Mouse (Mus musculus) hematopoietic stem cell, adult 5-6 weeks (primary cell): ENCODE results near the gene Cacng7. TPM values are rescaled to one million over a fixed set of nuclear protein-coding genes. Genes with fewer than 3 reads are reported as not detected.

Source experiments
- ATAC-seq, 2 experiments: fragments of 125-278 bp in 1 of 2; replicated peaks in 1 of 2; 2 replicates each; pipeline ENCODE4 v1.8.0; 2016 to 2017; ENCODE audit warnings: inconsistent platforms in 2 of 2, mild to moderate bottlenecking in 2 of 2, moderate number of reproducible peaks in 2 of 2, low read depth in 1 of 2, moderate TSS enrichment in 1 of 2; ENCODE audit not compliant: low FRiP score in 2 of 2, poor library complexity in 2 of 2, severe bottlenecking in 2 of 2, insufficient read depth in 1 of 2, low TSS enrichment in 1 of 2
- total RNA-seq: library from RNA; stranded (forward); fragments of 172-1452, 232-1000 nt; gene quantifications from 2 replicates; pipeline ENCODE4 v1.2.3, GENCODE M21; 2017

Gene Cacng7
- total RNA-seq, 1 experiment from 2014 or later = not detected

GRCm38 (mm10) chr7:3368311-3368710, 35.6 kb downstream of the Cacng7 start:
- no peak for ATAC-seq

GRCm38 (mm10) chr7:3369189-3369588, 36.4 kb downstream of the Cacng7 start:
- ATAC-seq = no peak

GRCm38 (mm10) chr7:3370407-3370806, 37.7 kb downstream of the Cacng7 start:
- no peak for ATAC-seq

GRCm38 (mm10) chr7:3372376-3372775, 39.6 kb downstream of the Cacng7 start:
- ATAC-seq = no peak

- ATAC-seq = no peak
These were observed 41.0 kb downstream of the Cacng7 start for GRCm38 (mm10) chr7:3373754-3374153.

- ATAC-seq = peak in 1 of 2 experiments; percentile 37; a peak in 1 of 4 replicates
These were observed 44.1 kb downstream of the Cacng7 start for GRCm38 (mm10) chr7:3376831-3377230.

- ATAC-seq = no peak
These were observed 49.4 kb downstream of the Cacng7 start for GRCm38 (mm10) chr7:3382123-3382522.

GRCm38 (mm10) chr7:3384807-3385319, 52.1 kb downstream of the Cacng7 start:
- no peak for ATAC-seq

- ATAC-seq = no peak
These were observed 53.4 kb downstream of the Cacng7 start for GRCm38 (mm10) chr7:3386036-3386730.

- no peak for ATAC-seq
These were observed 55.0 kb downstream of the Cacng7 start for GRCm38 (mm10) chr7:3387761-3388160.

- ATAC-seq = no peak
These were observed 56.1 kb downstream of the Cacng7 start for GRCm38 (mm10) chr7:3388885-3389284.

GRCm38 (mm10) chr7:3389444-3390412, 57.0 kb downstream of the Cacng7 start:
- ATAC-seq = peak; percentile 45 to 46; a peak in 3 of 4 replicates

GRCm38 (mm10) chr7:3390413-3391080, 57.8 kb downstream of the Cacng7 start, which contains the start of gene Cacng8:
Gene Cacng8, plus strand, starts transcription at chr7:3390683.
- no peak for ATAC-seq

- no peak for ATAC-seq
These were observed 58.3 kb downstream of the Cacng7 start for GRCm38 (mm10) chr7:3391081-3391451.

GRCm38 (mm10) chr7:3391809-3392208, 59.1 kb downstream of the Cacng7 start:
- ATAC-seq = no peak; a peak in 1 of 4 replicates

- no peak for ATAC-seq
These were observed 64.6 kb downstream of the Cacng7 start for GRCm38 (mm10) chr7:3397355-3397754.

GRCm38 (mm10) chr7:3397797-3398196, 65.0 kb downstream of the Cacng7 start:
- ATAC-seq = no peak
